Mouse (Mus musculus) embryonic facial prominence, embryonic 11.5 days (tissue): ENCODE measurements around the gene Pdyn. TPM values are rescaled to one million over a fixed set of nuclear protein-coding genes. Genes with fewer than 3 reads are reported as not detected.

Source experiments
- ATAC-seq: fragments of 200-750 bp; cut with Nextera tagmentation; replicated peaks from 2 replicates; pipeline ENCODE4 v1.8.0; 2017; ENCODE audit warnings: low read depth; ENCODE audit not compliant: insufficient number of reproducible peaks, low FRiP score, low TSS enrichment
- DNase-seq: peaks from one replicate; pipeline ENCODE4 v3.0.0-alpha.2; 2015; ENCODE audit warnings: low spot score
- H3K27ac ChIP-seq: fragments of 300-500 bp; sonication (generic); replicated peaks from 2 replicates; pipeline ENCODE4 v1.5.1; 2014; ENCODE audit warnings: mild to moderate bottlenecking, low read depth, low read length, control low read depth
- H3K27me3 ChIP-seq: fragments of 300-500 bp; sonication (generic); 2 replicates; pipeline ENCODE4 v1.6.1; 2014; ENCODE audit warnings: mild to moderate bottlenecking, low read length, moderate library complexity, mixed read lengths; ENCODE audit not compliant: control insufficient read depth, insufficient read depth
- H3K36me3 ChIP-seq: fragments of 300-500 bp; sonication (generic); replicated peaks from 2 replicates; pipeline ENCODE4 v1.6.1; 2014; ENCODE audit warnings: low read depth, mild to moderate bottlenecking, low read length, moderate library complexity, mixed read lengths; ENCODE audit not compliant: control insufficient read depth, insufficient read depth
- H3K4me1 ChIP-seq: fragments of 300-500 bp; sonication (generic); 2 replicates; pipeline ENCODE4 v1.6.1; 2014; ENCODE audit warnings: low read length, mixed read lengths; ENCODE audit not compliant: control insufficient read depth, insufficient read depth
- H3K4me2 ChIP-seq: fragments of 300-500 bp; sonication (generic); 2 replicates; pipeline ENCODE4 v1.6.1; 2014; ENCODE audit warnings: low read depth, mild to moderate bottlenecking, control low read depth, low read length, moderate library complexity
- H3K4me3 ChIP-seq: fragments of 300-500 bp; sonication (generic); 2 replicates; pipeline ENCODE4 v1.5.1; 2014; ENCODE audit warnings: low read depth, low read length, control low read depth
- H3K9ac ChIP-seq: fragments of 300-500 bp; sonication (generic); replicated peaks from 2 replicates; pipeline ENCODE4 v1.6.1; 2014; ENCODE audit warnings: mild to moderate bottlenecking, control low read depth, low read length
- H3K9me3 ChIP-seq: fragments of 300-500 bp; sonication (generic); replicated peaks from 2 replicates; pipeline ENCODE4 v1.6.1; 2016; ENCODE audit warnings: mild to moderate bottlenecking, low read length, inconsistent platforms, mixed read lengths; ENCODE audit not compliant: control insufficient read depth
- WGBS: fragments of 180-500 bp; shearing (Covaris S2); extraction: QIAGEN DNeasy Blood & Tissue Kit; methylation state at CpG from one replicate; pipeline ENCODE4 v1.1.7; 2014; 5-methylcytosine and 5-hydroxymethylcytosine counted together
- polyA plus RNA-seq: library from polyadenylated mRNA; unstranded; fragments of >200 nt; fragmentation: Nextera tagmentation; extraction: Ambion mirVana; gene quantifications from 2 replicates; pipeline ENCODE4 v1.2.1, GENCODE M21; 2014

The Pdyn gene
- polyA plus RNA-seq, 1 experiment from 2014 or later = 0.67 TPM

GRCm38 (mm10) chr2:129677664-129678063 lies 22.0 kb downstream of the Pdyn start:
- Histone ChIP-seq H3K9ac (no peak overlapping the region), H3K27me3 (no peaks in the 10 kb centered on the region), H3K4me1 (no peaks in the 10 kb centered on the region), H3K36me3 (no peaks in the 10 kb centered on the region), H3K27ac (no peak overlapping the region), H3K9me3 (no peaks in the 10 kb centered on the region), H3K4me2 (no peak overlapping the region; the same call in 1 of the 2 replicates), H3K4me3 (no peak overlapping the region)
- DNase-seq (peak; percentile 50), ATAC-seq (0 out of 2 replicates have a peak, but pooled peaks have one; percentile 76)
- 47% methylated on average over 2 of the region's 2 CpGs for WGBS

GRCm38 (mm10) chr2:129674935-129675634 lies 24.6 kb downstream of the Pdyn start:
- Histone ChIP-seq H3K4me2 (no peak overlapping the region), H3K4me1 (no peaks in the 10 kb centered on the region), H3K36me3 (no peaks in the 10 kb centered on the region), H3K4me3 (no peak overlapping the region), H3K27me3 (no peaks in the 10 kb centered on the region), H3K9ac (no peak overlapping the region), H3K9me3 (no peaks in the 10 kb centered on the region), H3K27ac (no peak overlapping the region)
- peak; percentile 83 for DNase-seq
- WGBS = 36% methylated on average over 13 of the region's 13 CpGs
- ATAC-seq = no peak

- WGBS = 75% methylated on average over 4 of the region's 4 CpGs
- H3K27ac ChIP-seq = no peak overlapping the region
- no peak overlapping the region for H3K9ac ChIP-seq
- ATAC-seq (no peak), DNase-seq (no peak)
- H3K4me2 ChIP-seq = no peak overlapping the region
- no peaks in the 10 kb centered on the region for H3K36me3 ChIP-seq
- no peaks in the 10 kb centered on the region for H3K27me3 ChIP-seq
- no peaks in the 10 kb centered on the region for H3K4me1 ChIP-seq
- H3K4me3 ChIP-seq = no peak overlapping the region
- no peaks in the 10 kb centered on the region for H3K9me3 ChIP-seq
These were observed 27.7 kb downstream of the Pdyn start for GRCm38 (mm10) chr2:129671911-129672310.

- Histone ChIP-seq H3K4me2 (no peak overlapping the region), H3K36me3 (no peaks in the 10 kb centered on the region), H3K4me1 (no peaks in the 10 kb centered on the region), H3K27me3 (no peaks in the 10 kb centered on the region), H3K4me3 (no peak overlapping the region), H3K9ac (no peak overlapping the region), H3K27ac (no peak overlapping the region), H3K9me3 (no peaks in the 10 kb centered on the region)
- WGBS = 84% methylated on average over 4 of the region's 4 CpGs
- ATAC-seq (no peak), DNase-seq (no peak)
These were observed 37.2 kb downstream of the Pdyn start for GRCm38 (mm10) chr2:129662484-129662883.

GRCm38 (mm10) chr2:129660020-129660419 lies 39.6 kb downstream of the Pdyn start:
- Histone ChIP-seq H3K9ac (no peak overlapping the region), H3K27me3 (no peaks in the 10 kb centered on the region), H3K9me3 (no peaks in the 10 kb centered on the region), H3K4me1 (no peaks in the 10 kb centered on the region), H3K4me2 (no peak overlapping the region), H3K36me3 (no peaks in the 10 kb centered on the region), H3K4me3 (no peak overlapping the region), H3K27ac (no peak overlapping the region)
- WGBS = 71% methylated on average over 6 of the region's 6 CpGs
- ATAC-seq (no peak), DNase-seq (no peak)

- ATAC-seq (no peak), DNase-seq (no peak)
- Histone ChIP-seq H3K4me3 (no peak overlapping the region), H3K27ac (no peak overlapping the region), H3K4me2 (no peak overlapping the region), H3K36me3 (no peaks in the 10 kb centered on the region), H3K27me3 (no peaks in the 10 kb centered on the region), H3K9ac (no peak overlapping the region), H3K9me3 (no peaks in the 10 kb centered on the region), H3K4me1 (no peaks in the 10 kb centered on the region)
- WGBS = 86% methylated on average over 4 of the region's 4 CpGs
These were observed 40.8 kb downstream of the Pdyn start for GRCm38 (mm10) chr2:129658796-129659195.

GRCm38 (mm10) chr2:129655033-129655432 lies 44.6 kb downstream of the Pdyn start:
- no peak for DNase-seq
- Histone ChIP-seq H3K4me2 (no peak overlapping the region), H3K27ac (no peak overlapping the region), H3K4me1 (no peaks in the 10 kb centered on the region), H3K9ac (no peak overlapping the region), H3K4me3 (no peak overlapping the region), H3K27me3 (no peaks in the 10 kb centered on the region), H3K36me3 (no peaks in the 10 kb centered on the region), H3K9me3 (no peaks in the 10 kb centered on the region)
- ATAC-seq = no peak
- 93% methylated on average over 4 of the region's 4 CpGs for WGBS

GRCm38 (mm10) chr2:129654233-129654950 lies 45.3 kb downstream of the Pdyn start:
- H3K9ac ChIP-seq = no peak overlapping the region
- no peaks in the 10 kb centered on the region for H3K36me3 ChIP-seq
- H3K4me3 ChIP-seq = no peak overlapping the region
- ATAC-seq = no peak
- DNase-seq = no peak
- no peaks in the 10 kb centered on the region for H3K9me3 ChIP-seq
- H3K4me1 ChIP-seq = no peaks in the 10 kb centered on the region
- H3K27ac ChIP-seq = no peak overlapping the region
- no peak overlapping the region for H3K4me2 ChIP-seq
- 85% methylated on average over 4 of the region's 4 CpGs for WGBS
- no peaks in the 10 kb centered on the region for H3K27me3 ChIP-seq
